Mouse (Mus musculus) lung, adult 2 months (tissue): ENCODE measurements at regions not wholly inside any gene's neighbourhood (a gene's known extent, or its start where the extent isn't known, plus 50 kb on each side); places are given as distances from the start of the nearest gene placed in this dataset.

ENCODE experiments used
- CTCF ChIP-seq: fragments of 200-500 bp; IDR thresholded peaks from 2 replicates; pipeline ENCODE4 v1.5.1; 2011; ENCODE audit warnings: mild to moderate bottlenecking, low read length, control low read depth; ENCODE audit not compliant: insufficient read depth
- POLR2A ChIP-seq: fragments of 200-500 bp; IDR thresholded peaks from 2 replicates; pipeline ENCODE4 v1.6.1; 2011; ENCODE audit warnings: low read depth, mild to moderate bottlenecking, control low read depth, low read length, borderline replicate concordance; ENCODE audit errors: extremely low read depth

DNA sequence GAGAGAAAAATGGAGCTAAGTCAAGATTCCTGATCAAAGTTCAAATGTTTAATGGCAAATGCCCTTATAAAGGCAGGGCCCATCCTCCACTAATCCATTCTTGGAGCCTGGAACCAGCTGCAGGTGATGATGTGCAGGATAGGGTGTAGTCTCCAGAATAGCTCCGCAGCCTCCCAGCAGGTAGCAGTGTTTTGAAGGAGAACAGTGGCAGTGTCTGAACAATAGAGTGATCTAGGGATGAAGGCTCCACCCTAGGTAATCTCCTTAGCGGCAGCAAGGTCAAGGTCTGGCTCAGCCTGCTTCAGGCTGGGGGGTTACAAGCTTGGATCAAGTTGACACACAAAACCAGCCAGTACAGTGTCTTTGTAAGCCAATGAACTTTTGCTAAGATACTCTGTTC is 351.4 kb downstream of the Dync2h1 start:
- TF ChIP-seq POLR2A: no peak
- no peak for TF ChIP-seq CTCF
